Mouse (Mus musculus) small intestine, adult 2 months (tissue): ENCODE results near the gene Lztr1. TPM values are rescaled to one million over a fixed set of nuclear protein-coding genes. Genes with fewer than 3 reads are reported as not detected.

ENCODE experiments used
- H3K27ac ChIP-seq: fragments of 200-500 bp; 2 replicates; pipeline ENCODE4 v1.5.1; 2012; ENCODE audit warnings: low read depth, low read length, control low read depth, inconsistent platforms; ENCODE audit not compliant: insufficient read depth
- H3K27me3 ChIP-seq: fragments of 200-500 bp; 2 replicates; pipeline ENCODE4 v1.6.1; 2012; ENCODE audit warnings: mild to moderate bottlenecking, moderate library complexity, low read length, inconsistent platforms; ENCODE audit not compliant: control insufficient read depth, insufficient read depth
- H3K36me3 ChIP-seq: fragments of 200-500 bp; 2 replicates; pipeline ENCODE4 v1.6.1; 2012; ENCODE audit warnings: mild to moderate bottlenecking, low read length, control low read depth, inconsistent platforms; ENCODE audit not compliant: control insufficient read depth, insufficient read depth
- H3K4me1 ChIP-seq: fragments of 200-500 bp; 2 replicates; pipeline ENCODE4 v1.6.1; 2012; ENCODE audit warnings: low read length, inconsistent platforms, mixed read lengths; ENCODE audit not compliant: control insufficient read depth, insufficient read depth, insufficient read length
- H3K4me3 ChIP-seq: fragments of 200-500 bp; 2 replicates; pipeline ENCODE4 v1.5.1; 2012; ENCODE audit warnings: low read depth, mild to moderate bottlenecking, control low read depth, inconsistent platforms, low read length, moderate library complexity
- CTCF ChIP-seq: fragments of 200-500 bp; IDR thresholded peaks from 2 replicates; pipeline ENCODE4 v1.5.1; 2012; ENCODE audit warnings: low read depth, mild to moderate bottlenecking, control low read depth, inconsistent platforms, low read length, moderate library complexity, mixed read lengths; ENCODE audit not compliant: insufficient replicate concordance, insufficient read length; ENCODE audit errors: extremely low read depth
- POLR2A ChIP-seq: fragments of 200-500 bp; IDR thresholded peaks from 2 replicates; pipeline ENCODE4 v1.6.1; 2012; ENCODE audit warnings: low read depth, mild to moderate bottlenecking, control low read depth, inconsistent platforms, low read length, moderate library complexity
- WGBS: fragments of 180-500 bp; shearing (Covaris S2); methylation state at CpG from one replicate; pipeline ENCODE4 v1.1.7; 2018; 5-methylcytosine and 5-hydroxymethylcytosine counted together
- polyA plus RNA-seq: library from polyadenylated mRNA; depleted of rRNA; stranded (reverse); fragments of >200 nt; gene quantifications from 2 replicates; pipeline ENCODE4 v1.2.3, GENCODE M21; 2012

Gene Lztr1
- polyA plus RNA-seq, 1 experiment = 197 TPM

DNA sequence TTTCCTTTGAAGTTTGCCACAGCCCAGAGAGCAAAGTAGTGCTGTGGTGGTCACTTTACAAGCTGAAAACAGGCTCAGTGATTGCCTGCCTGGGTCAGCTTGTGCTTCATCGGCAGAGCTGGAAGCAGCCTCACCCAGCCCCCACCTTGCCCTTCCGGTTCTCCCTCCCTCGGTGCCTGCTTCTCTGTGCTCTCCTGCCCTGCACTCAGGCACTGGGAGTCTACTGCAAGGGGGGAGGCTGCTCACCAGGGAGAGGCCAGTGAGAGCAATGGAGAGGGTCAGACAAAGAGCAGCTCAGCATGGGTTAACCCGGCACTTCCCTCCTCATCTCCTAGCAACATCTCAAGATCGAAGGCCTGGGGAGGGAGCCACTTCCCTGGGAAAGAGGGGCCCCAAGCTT is 50.3 kb downstream of the Lztr1 start:
- 10% methylated on average over 5 of the region's 5 CpGs for WGBS
- H3K4me3 ChIP-seq = peak overlapping the region; percentile 18
- H3K27me3 ChIP-seq = no peaks in the 10 kb centered on the region
- TF ChIP-seq POLR2A = no peak
- TF ChIP-seq CTCF = no peak
- no peak overlapping the region for H3K27ac ChIP-seq
- no peaks in the 10 kb centered on the region for H3K36me3 ChIP-seq
- H3K4me1 ChIP-seq = peaks cover 12% of the 10 kb centered on the region

DNA sequence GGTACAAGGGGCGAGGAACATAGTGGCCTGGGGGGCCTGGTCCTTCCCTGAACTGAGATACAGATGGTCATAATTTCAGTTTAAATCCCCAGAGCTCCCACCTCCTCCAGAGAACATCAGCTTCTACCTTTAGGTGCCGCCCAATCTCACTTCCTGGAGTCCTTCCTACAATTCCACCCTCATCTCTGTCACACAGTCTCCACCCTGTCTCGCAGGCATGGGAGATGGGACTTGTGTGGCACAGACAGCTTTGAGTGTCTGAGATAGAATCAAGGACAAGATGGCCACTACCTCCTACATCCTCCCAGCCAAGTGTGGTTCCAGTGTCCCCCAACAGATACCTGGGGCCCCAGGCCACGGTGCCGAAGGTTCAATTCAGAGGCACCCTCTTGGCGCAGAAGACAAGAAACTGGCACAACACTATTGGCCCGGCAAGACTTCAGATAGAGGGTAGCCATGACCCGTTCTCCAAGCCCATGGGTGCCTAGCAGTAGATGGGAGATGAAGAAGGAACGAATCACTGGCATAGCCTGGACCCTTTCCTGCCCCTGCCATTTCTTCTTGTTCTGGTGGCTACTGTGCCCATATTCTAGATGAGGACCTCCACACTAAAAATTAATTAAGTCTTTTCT is 51.0 kb downstream of the Lztr1 start:
- no peak overlapping the region for H3K27ac ChIP-seq
- H3K4me1 ChIP-seq = peaks cover 9% of the 10 kb centered on the region; the same call in 1 of the 2 replicates
- TF ChIP-seq CTCF (no peak), POLR2A (no peak)
- no peaks in the 10 kb centered on the region for H3K36me3 ChIP-seq
- no peak overlapping the region for H3K4me3 ChIP-seq
- 79% methylated on average over 9 of the region's 9 CpGs for WGBS
- no peaks in the 10 kb centered on the region for H3K27me3 ChIP-seq

DNA sequence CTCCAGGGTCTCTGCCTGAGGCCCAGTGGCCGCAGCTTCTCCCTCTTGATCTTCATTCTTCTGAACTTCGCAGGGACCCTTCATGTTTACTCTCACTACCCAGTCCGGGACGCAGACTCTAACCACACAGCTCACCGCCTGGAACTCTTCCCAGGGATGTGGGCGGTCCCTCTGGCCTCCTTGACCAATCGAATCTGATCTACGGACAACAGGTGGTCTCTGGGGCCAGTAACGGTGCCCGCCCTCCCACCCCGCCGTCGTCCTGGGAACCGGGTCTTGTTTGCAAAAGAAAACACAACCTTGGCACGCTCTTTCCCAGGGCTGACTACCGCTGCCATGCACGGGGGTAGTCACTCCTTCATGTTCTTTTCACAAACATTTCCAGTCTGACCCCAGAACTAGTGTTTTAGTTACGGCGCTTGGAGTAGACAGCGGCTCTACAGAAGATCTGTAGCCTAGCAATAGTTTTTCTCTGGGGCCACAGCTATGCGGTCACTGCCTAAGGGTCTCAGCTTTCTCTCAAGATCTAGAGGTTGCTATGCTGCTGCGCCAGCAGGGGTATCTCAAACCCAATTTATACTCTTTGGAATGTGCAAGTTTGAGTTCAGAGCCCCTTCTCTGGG is 52.8 kb downstream of the Lztr1 start, which contains the start of gene Lrrc74b:
Lrrc74b (minus strand) TSS at position 120 of the 623 bp plus-strand sequence.
- H3K4me3 ChIP-seq = peak within 1 kb of the TSS; percentile 45
- no peaks in the 10 kb centered on the region for H3K27me3 ChIP-seq
- peak within 1 kb of the TSS; percentile 64 for H3K27ac ChIP-seq
- 3% methylated on average over 22 of the region's 22 CpGs for WGBS
- peaks cover 9% of the 10 kb centered on the region; the same call in 1 of the 2 replicates for H3K4me1 ChIP-seq
- TF ChIP-seq CTCF = no peak
- no peak; the same call in 1 of the 2 replicates for TF ChIP-seq POLR2A
- no peaks in the 10 kb centered on the region for H3K36me3 ChIP-seq

DNA sequence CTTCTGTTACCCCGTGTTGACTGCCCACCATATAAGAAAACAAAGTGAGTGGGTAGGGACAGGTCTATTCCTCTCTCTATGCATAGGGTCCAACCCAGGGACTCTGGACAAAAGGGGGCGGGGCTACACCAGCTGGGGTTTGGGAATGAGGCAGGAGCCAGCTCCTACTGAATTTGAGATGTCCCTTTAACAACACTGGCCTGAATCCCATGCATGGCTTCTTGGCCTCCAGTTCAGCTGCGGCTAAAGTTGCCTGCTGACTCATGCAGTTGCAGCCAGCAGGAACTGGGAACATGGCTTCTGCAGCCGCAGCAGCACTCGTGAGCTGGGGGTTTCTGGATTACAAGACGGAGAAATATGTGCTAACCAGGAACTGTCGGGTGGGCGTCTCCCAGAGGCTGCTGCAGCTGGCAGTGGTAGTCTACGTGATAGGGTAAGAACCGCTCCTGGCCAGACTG is 53.3 kb downstream of the Lztr1 start, which contains the start of gene P2rx6:
P2rx6 (plus strand) TSS at position 135 of the 458 bp plus-strand sequence.
- 15% methylated on average over 10 of the region's 10 CpGs for WGBS
- Histone ChIP-seq H3K27me3 (no peaks in the 10 kb centered on the region), H3K4me3 (peak within 1 kb of the TSS; percentile 45), H3K36me3 (no peaks in the 10 kb centered on the region), H3K27ac (peak within 1 kb of the TSS; percentile 64), H3K4me1 (peaks cover 9% of the 10 kb centered on the region; the same call in 1 of the 2 replicates)
- TF ChIP-seq CTCF (no peak), POLR2A (no peak)

DNA sequence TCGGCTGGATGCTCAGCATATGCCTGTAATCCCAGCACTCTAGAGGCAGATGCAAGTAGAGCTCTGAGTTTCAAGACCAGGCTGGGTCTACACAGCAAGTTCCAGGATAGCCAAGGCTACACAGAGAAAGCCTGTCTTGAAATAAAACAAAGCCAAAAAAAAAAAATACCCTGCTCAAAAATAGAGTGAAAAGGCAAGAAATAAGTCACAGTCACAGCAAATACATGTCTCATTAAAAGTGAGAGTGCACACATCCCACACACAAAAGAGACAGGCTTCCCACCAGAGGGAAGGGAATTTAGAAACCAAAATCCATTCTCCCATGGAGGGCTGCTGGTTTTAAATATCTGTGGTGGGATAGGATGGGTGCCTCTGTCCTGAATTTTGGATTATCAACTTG is 55.1 kb downstream of the Lztr1 start:
- TF ChIP-seq CTCF (no peak), POLR2A (no peak)
- WGBS = 39% methylated on average over 1 of the region's 1 CpGs

DNA sequence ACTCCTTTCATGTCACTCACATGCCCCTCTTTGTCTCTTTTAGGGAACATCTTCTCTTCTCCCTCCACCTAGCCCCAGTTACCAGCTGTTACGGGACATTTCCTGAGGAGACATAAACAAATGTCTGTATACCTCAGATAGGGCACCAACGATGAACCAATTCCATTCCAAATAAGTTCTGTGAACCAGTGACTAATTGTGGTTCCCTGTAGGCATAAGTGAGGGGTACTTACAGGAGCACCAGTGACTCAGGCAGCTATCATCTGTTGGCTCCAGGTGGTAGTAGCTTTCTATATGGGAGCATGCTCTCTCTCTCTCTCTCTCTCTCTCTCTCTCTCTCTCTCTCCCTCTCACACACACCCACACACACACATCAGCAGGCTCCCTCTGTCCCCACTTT is 55.7 kb downstream of the Lztr1 start:
- TF ChIP-seq CTCF (no peak), POLR2A (no peak)
- Histone ChIP-seq H3K4me3 (no peak overlapping the region), H3K36me3 (no peaks in the 10 kb centered on the region), H3K27ac (no peak overlapping the region), H3K27me3 (no peaks in the 10 kb centered on the region), H3K4me1 (0 out of 2 replicates have a peak, but pooled peaks cover 5% of the 10 kb centered on the region)
- 68% methylated on average over 2 of the region's 2 CpGs for WGBS

More for the DNA sequence above, 55.1 kb downstream of the Lztr1 start:
- H3K36me3 ChIP-seq = no peaks in the 10 kb centered on the region
- no peak overlapping the region for H3K4me3 ChIP-seq
- peaks cover 8% of the 10 kb centered on the region; the same call in 1 of the 2 replicates for H3K4me1 ChIP-seq
- no peaks in the 10 kb centered on the region for H3K27me3 ChIP-seq
- H3K27ac ChIP-seq = no peak overlapping the region

DNA sequence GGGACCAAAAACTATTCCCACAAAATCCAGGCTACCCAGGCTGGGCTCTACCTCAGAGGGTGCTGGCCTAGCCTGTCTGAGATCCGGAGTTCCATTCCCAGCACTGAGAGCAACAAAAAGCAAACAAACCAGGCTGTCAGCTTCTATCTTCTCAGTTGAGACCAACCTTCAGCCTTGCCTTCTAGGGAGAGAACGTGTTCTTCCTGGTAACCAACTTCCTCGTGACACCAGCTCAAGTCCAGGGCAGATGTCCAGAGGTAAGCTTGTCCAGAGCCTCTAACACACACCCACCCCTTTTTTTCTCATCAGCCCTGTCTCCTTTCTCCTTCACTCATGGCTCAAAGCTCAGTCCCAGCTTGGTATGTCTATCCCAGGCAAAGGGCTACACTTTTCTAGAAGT is 56.3 kb downstream of the Lztr1 start:
- TF ChIP-seq CTCF (no peak), POLR2A (no peak)
- no peak overlapping the region for H3K4me3 ChIP-seq
- WGBS = 20% methylated on average over 3 of the region's 3 CpGs

More for the DNA sequence above, 56.3 kb downstream of the Lztr1 start:
- no peaks in the 10 kb centered on the region for H3K36me3 ChIP-seq
- H3K4me1 ChIP-seq = peaks cover 7% of the 10 kb centered on the region; the same call in 1 of the 2 replicates
- H3K27me3 ChIP-seq = no peaks in the 10 kb centered on the region
- no peak overlapping the region for H3K27ac ChIP-seq
